Mouse (Mus musculus) MEL (cell line): ENCODE data around the gene Rtn4rl1.
A peak's percentile ranks its signal among the peaks of the same experiment; 100 is the strongest.

Experiments
- CTCF ChIP-seq, 3 experiments: IDR thresholded peaks in 2 of 3; conservative IDR thresholded peaks in 1 of 3; 2 replicates each; pipeline ENCODE4 v1.5.1; 2011 to 2012; ENCODE audit warnings: low read length in 3 of 3, low read depth in 2 of 3, mild to moderate bottlenecking in 2 of 3, improper control_type of control experiment in 1 of 3, inconsistent platforms in 1 of 3, mixed read lengths in 1 of 3, moderate library complexity in 1 of 3; ENCODE audit not compliant: control insufficient read depth in 1 of 3, insufficient read depth in 1 of 3, poor library complexity in 1 of 3, severe bottlenecking in 1 of 3
- ELF1 ChIP-seq: IDR thresholded peaks from 2 replicates; pipeline ENCODE4 v1.6.1; 2014; ENCODE audit warnings: low read depth, mild to moderate bottlenecking, inconsistent platforms, low read length, improper control_type of control experiment, moderate library complexity
- HCFC1 ChIP-seq: IDR thresholded peaks from 2 replicates; pipeline ENCODE4 v1.6.1; 2012; ENCODE audit warnings: low read depth, mild to moderate bottlenecking, inconsistent platforms, low read length, improper control_type of control experiment, moderate library complexity
- MAZ ChIP-seq: IDR thresholded peaks from 2 replicates; pipeline ENCODE4 v1.6.1; 2012; ENCODE audit warnings: low read depth, mild to moderate bottlenecking, inconsistent platforms, low read length, improper control_type of control experiment
- POLR2A ChIP-seq, 2 experiments: IDR thresholded peaks; 2 replicates each; pipeline ENCODE4 v1.6.1; 2011 to 2012; ENCODE audit warnings: low read length in 2 of 2, mild to moderate bottlenecking in 2 of 2, control low read depth in 1 of 2, improper control_type of control experiment in 1 of 2, low read depth in 1 of 2, moderate library complexity in 1 of 2; ENCODE audit not compliant: control insufficient read depth in 1 of 2, insufficient read depth in 1 of 2, poor library complexity in 1 of 2
- POLR2AphosphoS5 ChIP-seq: IDR thresholded peaks from 2 replicates; pipeline ENCODE4 v1.6.1; 2012; ENCODE audit warnings: low read depth, borderline replicate concordance, mild to moderate bottlenecking, inconsistent platforms, low read length, moderate library complexity, mixed read lengths
- TAL1 ChIP-seq: IDR thresholded peaks from 2 replicates; pipeline ENCODE4 v1.6.1; 2012; ENCODE audit warnings: mild to moderate bottlenecking, inconsistent platforms, low read length, moderate library complexity, mixed read lengths

GRCm38 (mm10) chr11:75313834-75314233 is 120.3 kb downstream of the Rtn4rl1 start:
- no peak for TF ChIP-seq POLR2AphosphoS5
- TF ChIP-seq CTCF (IDR thresholded peaks at IDR 0.05 in 2 of 3, conservative IDR thresholded peaks at IDR 0.05 in 1 of 3; ENCODE audit: control insufficient read depth in 1 of 3, insufficient read depth in 1 of 3, low read depth in 2 of 3, low read length in 3 of 3, poor library complexity in 1 of 3, severe bottlenecking in 1 of 3) = no peak
- TF ChIP-seq TAL1 = peak; percentile 98
- peak; percentile 42; the same call in 1 of the 2 replicates for TF ChIP-seq ELF1
- peak; percentile 72; the same call in 1 of the 2 replicates for TF ChIP-seq MAZ
- peak; percentile 61 for TF ChIP-seq HCFC1
- no peak; a peak in 1 of 4 replicates for TF ChIP-seq POLR2A (IDR thresholded peaks at IDR 0.05; ENCODE audit: control insufficient read depth in 1 of 2, insufficient read depth in 1 of 2, low read depth in 1 of 2, low read length in 2 of 2, poor library complexity in 1 of 2)
